Mouse (Mus musculus) spleen, adult 2 months (tissue): ENCODE results near the gene Slc1a6.

Experiments used
- CTCF ChIP-seq: fragments of 200-500 bp; IDR thresholded peaks from 2 replicates; pipeline ENCODE4 v1.5.1; 2011; ENCODE audit warnings: mild to moderate bottlenecking, inconsistent platforms; ENCODE audit not compliant: insufficient read depth, insufficient read length, insufficient replicate concordance; ENCODE audit errors: extremely low read depth
- POLR2A ChIP-seq: fragments of 200-500 bp; IDR thresholded peaks from 2 replicates; pipeline ENCODE4 v1.6.1; 2011; ENCODE audit warnings: low read depth, low read length, inconsistent platforms

- no peak for TF ChIP-seq CTCF
- no peak for TF ChIP-seq POLR2A
Measured at GRCm38 (mm10) chr10:78779527-78779926, 769 bp upstream of the Slc1a6 start.
